Mouse (Mus musculus): Measurements from ENCODE around the gene Grm8.

DNA sequence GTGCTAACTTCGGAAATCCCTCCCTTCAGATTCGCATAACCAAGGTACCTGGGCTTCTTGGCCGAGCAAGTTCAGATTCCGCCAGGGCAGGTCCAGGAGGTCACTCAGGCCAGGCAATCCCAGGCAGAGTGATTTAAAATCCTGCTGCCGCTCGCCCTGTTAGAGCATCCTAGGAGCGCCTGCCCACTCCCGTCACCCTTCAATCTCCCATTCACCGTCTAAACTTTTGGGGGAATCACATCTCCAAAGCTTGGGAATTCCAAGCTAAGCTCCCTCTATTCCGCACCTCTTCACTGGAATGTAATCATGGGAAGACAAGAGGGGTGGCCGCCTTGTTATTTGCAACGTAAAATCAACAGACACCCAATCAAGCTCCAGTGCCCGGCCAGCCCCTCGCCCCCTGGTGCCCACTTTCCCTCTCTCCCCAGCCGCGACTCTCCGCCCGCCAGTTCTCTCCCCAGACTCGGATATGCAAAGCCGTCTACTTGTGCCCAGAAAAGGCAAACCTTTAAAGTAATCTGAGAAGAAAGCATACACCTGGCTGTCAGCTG, 652 bp downstream of the Grm8 start:
- TF ChIP-seq CTCF (IDR thresholded peaks at IDR 0.05; ENCODE audit: low read depth, low read length), result no peak
- TF ChIP-seq POLR2A (IDR thresholded peaks at IDR 0.05; ENCODE audit: extremely low read depth, insufficient read depth, low read length), result no peak

Measured in liver, adult 2 months (tissue).